Mouse (Mus musculus) myocyte (in vitro differentiated cells): ENCODE measurements at regions not wholly inside any gene's neighbourhood (a gene's known extent, or its start where the extent isn't known, plus 50 kb on each side); places are given as distances from the start of the nearest gene placed in this dataset.

Experiments
- CEBPB ChIP-seq: IDR thresholded peaks from 2 replicates; pipeline ENCODE4 v1.6.1; 2011; ENCODE audit warnings: mild to moderate bottlenecking, moderate library complexity; ENCODE audit not compliant: poor library complexity, insufficient read depth, severe bottlenecking
- E2F4 ChIP-seq: IDR thresholded peaks from one replicate; pipeline ENCODE4 v1.6.1; 2011; ENCODE audit warnings: mild to moderate bottlenecking, control low read depth, moderate library complexity; ENCODE audit not compliant: insufficient read depth
- MAX ChIP-seq: IDR thresholded peaks from one replicate; pipeline ENCODE4 v1.6.1; 2011; ENCODE audit warnings: low read depth, mild to moderate bottlenecking, control low read depth
- MYOD1 ChIP-seq, 3 experiments: IDR thresholded peaks; one replicate each; pipeline ENCODE4 v1.6.1; 2011; ENCODE audit warnings: control low read depth in 2 of 3, low read depth in 2 of 3, mild to moderate bottlenecking in 2 of 3, moderate library complexity in 1 of 3; ENCODE audit not compliant: insufficient read length in 2 of 3, control insufficient read depth in 1 of 3
- MYOG ChIP-seq, 3 experiments: IDR thresholded peaks; one replicate each; pipeline ENCODE4 v1.6.1; 2011; ENCODE audit warnings: control low read depth in 2 of 3, low read depth in 2 of 3, mild to moderate bottlenecking in 2 of 3; ENCODE audit not compliant: insufficient read length in 2 of 3, control insufficient read depth in 1 of 3, insufficient read depth in 1 of 3
- POLR2A ChIP-seq: IDR thresholded peaks from one replicate; pipeline ENCODE4 v1.6.1; 2011; ENCODE audit warnings: low read depth, mild to moderate bottlenecking, control low read depth, moderate library complexity; ENCODE audit not compliant: insufficient read length
- POLR2AphosphoS2 ChIP-seq: IDR thresholded peaks from one replicate; pipeline ENCODE4 v1.6.1; 2011; ENCODE audit warnings: low read depth, control low read depth; ENCODE audit not compliant: insufficient read length
- SRF ChIP-seq: IDR thresholded peaks from one replicate; pipeline ENCODE4 v1.6.1; 2011; ENCODE audit warnings: low read depth; ENCODE audit not compliant: control insufficient read depth, insufficient read length
- TCF12 ChIP-seq: IDR thresholded peaks from one replicate; pipeline ENCODE4 v1.6.1; 2011; ENCODE audit warnings: mild to moderate bottlenecking, control low read depth; ENCODE audit not compliant: poor library complexity, insufficient read depth, severe bottlenecking
- TCF3 ChIP-seq: IDR thresholded peaks from one replicate; pipeline ENCODE4 v1.6.1; 2011; ENCODE audit warnings: low read depth, control low read depth; ENCODE audit not compliant: insufficient read length
- USF1 ChIP-seq: IDR thresholded peaks from one replicate; pipeline ENCODE4 v1.6.1; 2011; ENCODE audit warnings: low read depth, mild to moderate bottlenecking, control low read depth, moderate library complexity

GRCm38 (mm10) chr10:111867538-111867937 is 104.9 kb upstream of the Krr1 start:
- no peak for TF ChIP-seq POLR2AphosphoS2
- no peak for TF ChIP-seq E2F4
- no peak for TF ChIP-seq SRF
- no peak for TF ChIP-seq POLR2A
- no peak for TF ChIP-seq MAX
- TF ChIP-seq TCF12, result no peak
- no peak for TF ChIP-seq MYOD1 (IDR thresholded peaks at IDR 0.05; ENCODE audit: control insufficient read depth in 1 of 3, insufficient read length in 2 of 3, low read depth in 2 of 3)
- TF ChIP-seq CEBPB, result no peak
- no peak for TF ChIP-seq MYOG (IDR thresholded peaks at IDR 0.05; ENCODE audit: control insufficient read depth in 1 of 3, insufficient read depth in 1 of 3, insufficient read length in 2 of 3, low read depth in 2 of 3)
- TF ChIP-seq USF1, result no peak
- no peak for TF ChIP-seq TCF3
